Mouse (Mus musculus): Measurements from ENCODE around the gene Pdzd7.

DNA sequence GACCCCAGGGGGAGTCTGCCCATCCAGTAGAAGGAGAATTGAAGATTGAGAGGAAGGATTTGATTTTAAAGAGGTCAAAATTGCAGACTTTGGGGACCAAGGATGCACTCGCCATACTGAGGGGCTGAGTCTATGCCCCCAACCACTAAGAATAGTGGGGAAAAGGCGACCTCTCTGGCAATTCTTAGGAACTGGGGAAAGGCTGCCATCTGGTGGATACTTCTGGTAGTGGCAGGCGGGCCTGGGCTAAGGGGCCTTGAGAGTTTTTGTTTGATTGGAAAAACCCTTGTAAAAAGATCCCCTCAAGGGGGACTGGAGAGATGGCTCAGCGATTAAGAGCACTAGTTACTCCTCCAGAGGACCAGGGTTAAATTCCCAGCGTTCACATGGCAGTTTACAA, 35.8 kb upstream of the Pdzd7 start:
- no peak for TF ChIP-seq MYOD1 (IDR thresholded peaks at IDR 0.05; ENCODE audit: control insufficient read depth in 1 of 3, insufficient read length in 2 of 3, low read depth in 2 of 3)
- TF ChIP-seq TCF12 (IDR thresholded peaks at IDR 0.05; ENCODE audit: insufficient read depth, poor library complexity, severe bottlenecking): no peak
- TF ChIP-seq POLR2A (IDR thresholded peaks at IDR 0.05; ENCODE audit: insufficient read length, low read depth): no peak
- TF ChIP-seq REST (IDR thresholded peaks at IDR 0.05; ENCODE audit: insufficient read depth, insufficient read length): no peak
- TF ChIP-seq E2F4 (IDR thresholded peaks at IDR 0.05; ENCODE audit: insufficient read depth): no peak
- no peak for TF ChIP-seq CEBPB (IDR thresholded peaks at IDR 0.05; ENCODE audit: insufficient read depth, poor library complexity, severe bottlenecking)
- TF ChIP-seq MAX (IDR thresholded peaks at IDR 0.05; ENCODE audit: low read depth): no peak
- TF ChIP-seq USF1 (IDR thresholded peaks at IDR 0.05; ENCODE audit: low read depth): no peak
- no peak for TF ChIP-seq SRF (IDR thresholded peaks at IDR 0.05; ENCODE audit: control insufficient read depth, insufficient read length, low read depth)

Data from myocyte (in vitro differentiated cells).